Mouse (Mus musculus) cortical plate, adult 2 months (tissue): Measurements from ENCODE around the gene Ncs1. TPM values are rescaled to one million over a fixed set of nuclear protein-coding genes. Genes with fewer than 3 reads are reported as not detected.

Experiments
- H3K27ac ChIP-seq: fragments of 200-500 bp; 2 replicates; pipeline ENCODE4 v1.5.1; 2012; ENCODE audit warnings: low read length, control low read depth, inconsistent platforms; ENCODE audit not compliant: insufficient read depth
- H3K4me1 ChIP-seq: fragments of 200-500 bp; 2 replicates; pipeline ENCODE4 v1.6.1; 2011; ENCODE audit warnings: low read length; ENCODE audit not compliant: control insufficient read depth, insufficient read depth
- H3K4me3 ChIP-seq: fragments of 200-500 bp; 2 replicates; pipeline ENCODE4 v1.5.1; 2011; ENCODE audit warnings: mild to moderate bottlenecking, low read length, control low read depth; ENCODE audit not compliant: insufficient read depth
- CTCF ChIP-seq: fragments of 200-500 bp; IDR thresholded peaks from 2 replicates; pipeline ENCODE4 v1.5.1; 2011; ENCODE audit warnings: mild to moderate bottlenecking, control low read depth, low read length; ENCODE audit not compliant: insufficient read depth; ENCODE audit errors: extremely low read depth
- POLR2A ChIP-seq: fragments of 200-500 bp; IDR thresholded peaks from 2 replicates; pipeline ENCODE4 v1.6.1; 2011; ENCODE audit warnings: mild to moderate bottlenecking, low read length, control low read depth; ENCODE audit not compliant: insufficient read depth; ENCODE audit errors: extremely low read depth
- polyA plus RNA-seq: library from polyadenylated mRNA; depleted of rRNA; stranded (reverse); fragments of >200 nt; gene quantifications from 2 replicates; pipeline ENCODE4 v1.2.3, GENCODE M21; 2012

The Ncs1 gene
- polyA plus RNA-seq, 1 experiment, result 167 TPM

- TF ChIP-seq CTCF, result no peak
- no peak for TF ChIP-seq POLR2A
- Histone ChIP-seq H3K4me3 (no peak overlapping the region), H3K4me1 (peaks cover 13% of the 10 kb centered on the region; the same call in 1 of the 2 replicates), H3K27ac (no peak overlapping the region)
Measured at GRCm38 (mm10) chr2:31268631-31269030, 23.0 kb downstream of the Ncs1 start.

- no peak overlapping the region for H3K27ac ChIP-seq
- H3K4me3 ChIP-seq, result no peak overlapping the region
- H3K4me1 ChIP-seq, result peaks cover 11% of the 10 kb centered on the region; the same call in 1 of the 2 replicates
- TF ChIP-seq CTCF (no peak), POLR2A (no peak)
Measured at GRCm38 (mm10) chr2:31269188-31269587, 23.6 kb downstream of the Ncs1 start.

- Histone ChIP-seq H3K4me3 (no peak overlapping the region), H3K4me1 (peaks cover 10% of the 10 kb centered on the region; the same call in 1 of the 2 replicates), H3K27ac (no peak overlapping the region)
- no peak for TF ChIP-seq POLR2A
- TF ChIP-seq CTCF, result no peak
Measured at GRCm38 (mm10) chr2:31269847-31270246, 24.2 kb downstream of the Ncs1 start.

- TF ChIP-seq POLR2A, result no peak
- no peak for TF ChIP-seq CTCF
- Histone ChIP-seq H3K27ac (no peak overlapping the region), H3K4me1 (peaks cover 10% of the 10 kb centered on the region; the same call in 1 of the 2 replicates), H3K4me3 (no peak overlapping the region)
Measured at GRCm38 (mm10) chr2:31270470-31270869, 24.8 kb downstream of the Ncs1 start.

GRCm38 (mm10) chr2:31271071-31271470, 25.4 kb downstream of the Ncs1 start:
- TF ChIP-seq POLR2A (no peak), CTCF (peak; percentile 23; the same call in 1 of the 2 replicates)
- Histone ChIP-seq H3K27ac (no peak overlapping the region), H3K4me1 (peaks cover 10% of the 10 kb centered on the region; the same call in 1 of the 2 replicates), H3K4me3 (no peak overlapping the region)

- H3K27ac ChIP-seq, result no peak overlapping the region
- peaks cover 12% of the 10 kb centered on the region for H3K4me1 ChIP-seq
- no peak overlapping the region for H3K4me3 ChIP-seq
- no peak for TF ChIP-seq CTCF
Measured at GRCm38 (mm10) chr2:31274993-31275392, 29.4 kb downstream of the Ncs1 start.

- H3K4me1 ChIP-seq, result peaks cover 16% of the 10 kb centered on the region
- no peak for TF ChIP-seq POLR2A
- no peak for TF ChIP-seq CTCF
- H3K4me3 ChIP-seq, result no peak overlapping the region
- peak overlapping the region; percentile 61 for H3K27ac ChIP-seq
Measured at GRCm38 (mm10) chr2:31277810-31278209, 32.2 kb downstream of the Ncs1 start.

- peaks cover 16% of the 10 kb centered on the region for H3K4me1 ChIP-seq
- TF ChIP-seq POLR2A (no peak), CTCF (no peak)
- peak overlapping the region; percentile 20; the same call in 1 of the 2 replicates for H3K27ac ChIP-seq
- no peak overlapping the region for H3K4me3 ChIP-seq
Measured at GRCm38 (mm10) chr2:31278483-31278882, 32.9 kb downstream of the Ncs1 start.

- Histone ChIP-seq H3K4me3 (no peak overlapping the region), H3K27ac (no peak overlapping the region), H3K4me1 (peaks cover 16% of the 10 kb centered on the region)
- no peak for TF ChIP-seq POLR2A
- TF ChIP-seq CTCF, result no peak
Measured at GRCm38 (mm10) chr2:31281138-31281537, 35.5 kb downstream of the Ncs1 start.

GRCm38 (mm10) chr2:31282266-31282665, 36.6 kb downstream of the Ncs1 start:
- Histone ChIP-seq H3K4me1 (peaks cover 16% of the 10 kb centered on the region), H3K4me3 (no peak overlapping the region), H3K27ac (no peak overlapping the region)
- TF ChIP-seq CTCF, result peak; percentile 17; the same call in 1 of the 2 replicates
- TF ChIP-seq POLR2A, result no peak
